Mouse (Mus musculus): Measurements from ENCODE around the gene Zfp52. TPM values are rescaled to one million over a fixed set of nuclear protein-coding genes. Genes with fewer than 3 reads are reported as not detected.

Gene Zfp52
- polyA plus RNA-seq, 1 experiment from 2014 or later: 3.1 TPM

Other genes with a start within 250 kb of the Zfp52 start
- gene Vmn1r237, start 223.7 kb upstream of the Zfp52 start, polyA plus RNA-seq (2015; fragmentation: Nextera tagmentation; extraction: Ambion mirVana): not detected in 2 replicates
- gene Zfp677, start 151.8 kb upstream of the Zfp52 start, polyA plus RNA-seq (2015; fragmentation: Nextera tagmentation; extraction: Ambion mirVana): 4.9 and 5.9 TPM in 2 replicates
- gene Zfp54, start 112.3 kb upstream of the Zfp52 start, polyA plus RNA-seq (2015; fragmentation: Nextera tagmentation; extraction: Ambion mirVana): 4.1 and 5.7 TPM in 2 replicates
- 13.0 and 16.0 TPM in 2 replicates for gene Zfp51, start 85.2 kb upstream of the Zfp52 start, polyA plus RNA-seq (2015; fragmentation: Nextera tagmentation; extraction: Ambion mirVana)
- 12.4 and 13.5 TPM in 2 replicates for gene Zfp53, start 46.5 kb upstream of the Zfp52 start, polyA plus RNA-seq (2015; fragmentation: Nextera tagmentation; extraction: Ambion mirVana)
- 20.9 and 24.0 TPM in 2 replicates for gene Zfp948, start 31.5 kb downstream of the Zfp52 start, polyA plus RNA-seq (2015; fragmentation: Nextera tagmentation; extraction: Ambion mirVana)
- 13.4 and 14.1 TPM in 2 replicates for gene Zfp983, start 115.1 kb downstream of the Zfp52 start, polyA plus RNA-seq (2015; fragmentation: Nextera tagmentation; extraction: Ambion mirVana)
- 17.1 and 23.5 TPM in 2 replicates for gene Gm10226, start 156.3 kb downstream of the Zfp52 start, polyA plus RNA-seq (2015; fragmentation: Nextera tagmentation; extraction: Ambion mirVana)
- gene Zfp760, start 172.2 kb downstream of the Zfp52 start, polyA plus RNA-seq (2015; fragmentation: Nextera tagmentation; extraction: Ambion mirVana): 19.4 and 21.5 TPM in 2 replicates
- 10.5 and 11.1 TPM in 2 replicates for gene Zfp229, start 195.3 kb downstream of the Zfp52 start, polyA plus RNA-seq (2015; fragmentation: Nextera tagmentation; extraction: Ambion mirVana)